Mouse (Mus musculus) forebrain, postnatal 0 days (tissue): Measurements from ENCODE around the gene Pts. TPM values are rescaled to one million over a fixed set of nuclear protein-coding genes. Genes with fewer than 3 reads are reported as not detected.

Experiments used
- ATAC-seq: fragments of 200-750 bp; cut with Nextera tagmentation; 2 replicates; pipeline ENCODE4 v1.8.0; 2017; ENCODE audit warnings: mild to moderate bottlenecking, moderate library complexity
- DNase-seq: peaks from one replicate; pipeline ENCODE4 v3.0.0-alpha.2; 2015
- H3K27ac ChIP-seq: fragments of 300-500 bp; sonication (generic); 2 replicates; pipeline ENCODE4 v1.5.1; 2014; ENCODE audit warnings: low read depth, mild to moderate bottlenecking, antibody characterized with exemption, low read length, moderate library complexity, mixed read lengths
- H3K27me3 ChIP-seq: fragments of 300-500 bp; sonication (generic); 2 replicates; pipeline ENCODE4 v1.6.1; 2014; ENCODE audit warnings: mild to moderate bottlenecking, low read length, mixed read lengths; ENCODE audit not compliant: insufficient read depth
- H3K36me3 ChIP-seq: fragments of 300-500 bp; sonication (generic); 2 replicates; pipeline ENCODE4 v1.6.1; 2014; ENCODE audit warnings: mild to moderate bottlenecking, moderate library complexity; ENCODE audit not compliant: insufficient read depth
- H3K4me1 ChIP-seq: fragments of 300-500 bp; sonication (generic); 2 replicates; pipeline ENCODE4 v1.6.1; 2014; ENCODE audit warnings: antibody characterized with exemption; ENCODE audit not compliant: insufficient read depth
- H3K4me2 ChIP-seq: fragments of 300-500 bp; sonication (generic); 2 replicates; pipeline ENCODE4 v1.6.1; 2014; ENCODE audit warnings: low read depth, mild to moderate bottlenecking, moderate library complexity
- H3K4me3 ChIP-seq: fragments of 300-500 bp; sonication (generic); 2 replicates; pipeline ENCODE4 v1.5.1; 2014; ENCODE audit warnings: low read depth, low read length, mixed read lengths
- H3K9ac ChIP-seq: fragments of 300-500 bp; sonication (generic); 2 replicates; pipeline ENCODE4 v1.6.1; 2014; ENCODE audit warnings: mild to moderate bottlenecking
- H3K9me3 ChIP-seq: fragments of 300-500 bp; sonication (generic); 2 replicates; pipeline ENCODE4 v1.6.1; 2016; ENCODE audit warnings: low read length
- CTCF ChIP-seq: sonication (generic); IDR thresholded peaks from 2 replicates; pipeline ENCODE4 v1.5.1; 2016; ENCODE audit warnings: antibody characterized with exemption, control low read depth, low read depth
- WGBS: fragments of 180-500 bp; shearing (Covaris S2); extraction: QIAGEN DNeasy Blood & Tissue Kit; methylation state at CpG from one replicate; pipeline ENCODE4 v1.1.7; 2014; 5-methylcytosine and 5-hydroxymethylcytosine counted together
- polyA plus RNA-seq: library from polyadenylated mRNA; unstranded; fragments of >200 nt; fragmentation: Nextera tagmentation; extraction: Ambion mirVana; gene quantifications from 2 replicates; pipeline ENCODE4 v1.2.1, GENCODE M21; 2015
- total RNA-seq: library from RNA; depleted of rRNA; stranded (reverse); fragments of >200 nt; gene quantifications from 2 replicates; pipeline ENCODE4 v1.2.3, GENCODE M21; 2014; rRNA removed

The Pts gene
- total and polyA plus RNA-seq, 2 experiments from 2014 or later: 83.7 to 112 TPM

DNA sequence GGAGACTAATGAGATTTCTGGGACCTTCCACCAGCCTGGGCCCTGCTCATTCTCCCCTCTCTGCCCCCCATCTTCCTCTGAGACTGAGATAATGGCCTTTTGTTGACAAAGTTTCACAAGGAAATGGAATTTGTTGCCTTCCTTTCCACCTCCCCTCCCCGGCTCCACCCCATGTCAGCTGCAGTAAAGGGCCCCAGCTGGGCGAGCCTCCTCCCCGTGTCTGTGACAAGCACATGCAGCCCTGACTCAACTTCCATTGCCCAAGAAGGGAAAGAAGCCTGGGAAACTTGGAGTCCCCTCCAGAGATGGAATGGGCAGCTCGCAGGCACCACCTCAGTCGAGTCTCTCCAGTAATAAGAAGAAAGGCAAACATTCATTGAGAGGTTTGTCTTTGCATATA lies 49.7 kb downstream of the Pts start:
- no peak for TF ChIP-seq CTCF
- H3K36me3 ChIP-seq: no peaks in the 10 kb centered on the region
- WGBS: 13% methylated on average over 5 of the region's 5 CpGs
- H3K27ac ChIP-seq: no peak overlapping the region
- no peak overlapping the region for H3K4me3 ChIP-seq
- H3K9ac ChIP-seq: no peak overlapping the region
- no peaks in the 10 kb centered on the region for H3K27me3 ChIP-seq
- no peaks in the 10 kb centered on the region for H3K4me1 ChIP-seq
- DNase-seq: no peak
- H3K4me2 ChIP-seq: no peak overlapping the region
- no peak for ATAC-seq
- H3K9me3 ChIP-seq: no peaks in the 10 kb centered on the region

DNA sequence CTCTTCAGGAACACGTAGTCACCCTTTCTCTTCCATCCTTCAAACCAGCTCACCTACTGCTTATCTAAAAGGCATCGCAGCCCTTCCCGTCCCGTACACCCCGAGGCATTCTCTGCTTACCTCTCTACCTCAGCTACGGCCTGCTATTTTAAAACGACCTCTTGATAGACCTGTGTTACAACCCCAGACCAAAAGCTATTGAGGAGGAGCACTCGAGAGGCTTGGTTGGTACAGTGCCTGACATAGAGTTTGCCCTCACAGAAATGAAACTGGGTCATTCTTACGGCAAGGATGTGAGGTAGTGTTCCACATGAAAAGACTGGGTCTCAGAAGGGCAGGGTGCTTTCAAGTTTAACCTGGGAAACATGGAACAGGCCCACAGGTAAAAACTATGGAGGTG lies 51.3 kb downstream of the Pts start:
- H3K4me3 ChIP-seq: no peak overlapping the region
- H3K4me2 ChIP-seq: no peak overlapping the region
- no peak for TF ChIP-seq CTCF
- DNase-seq (no peak), ATAC-seq (no peak)
- H3K36me3 ChIP-seq: no peaks in the 10 kb centered on the region
- no peak overlapping the region for H3K27ac ChIP-seq
- no peak overlapping the region for H3K9ac ChIP-seq
- H3K9me3 ChIP-seq: no peaks in the 10 kb centered on the region
- H3K4me1 ChIP-seq: no peaks in the 10 kb centered on the region
- H3K27me3 ChIP-seq: no peaks in the 10 kb centered on the region
- 92% methylated on average over 9 of the region's 9 CpGs for WGBS

DNA sequence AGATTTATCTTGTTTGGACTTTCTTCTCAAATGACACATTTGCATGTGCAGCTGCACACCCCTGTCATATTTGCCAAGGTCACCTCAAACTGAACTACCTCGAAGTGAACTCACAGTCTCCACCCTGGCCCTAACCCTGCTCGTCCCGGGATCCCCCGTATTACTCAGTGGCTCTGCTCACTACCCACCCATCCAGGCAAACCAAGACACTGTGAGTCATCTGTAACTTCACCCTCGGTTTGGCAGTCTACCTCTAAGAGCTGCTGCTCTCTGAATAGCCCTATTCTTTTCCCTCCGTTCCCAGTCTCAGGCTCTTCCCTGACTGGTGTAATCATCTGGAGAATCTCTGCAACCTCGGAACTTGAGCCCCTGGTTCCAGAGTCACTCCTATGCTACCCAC lies 51.9 kb downstream of the Pts start:
- DNase-seq: no peak
- H3K4me3 ChIP-seq: no peak overlapping the region
- H3K27ac ChIP-seq: no peak overlapping the region
- no peaks in the 10 kb centered on the region for H3K4me1 ChIP-seq
- TF ChIP-seq CTCF: no peak
- no peaks in the 10 kb centered on the region for H3K36me3 ChIP-seq
- no peak overlapping the region for H3K4me2 ChIP-seq
- WGBS: 66% methylated on average over 7 of the region's 7 CpGs
- H3K9me3 ChIP-seq: no peaks in the 10 kb centered on the region
- H3K27me3 ChIP-seq: no peaks in the 10 kb centered on the region
- no peak for ATAC-seq
- no peak overlapping the region for H3K9ac ChIP-seq

DNA sequence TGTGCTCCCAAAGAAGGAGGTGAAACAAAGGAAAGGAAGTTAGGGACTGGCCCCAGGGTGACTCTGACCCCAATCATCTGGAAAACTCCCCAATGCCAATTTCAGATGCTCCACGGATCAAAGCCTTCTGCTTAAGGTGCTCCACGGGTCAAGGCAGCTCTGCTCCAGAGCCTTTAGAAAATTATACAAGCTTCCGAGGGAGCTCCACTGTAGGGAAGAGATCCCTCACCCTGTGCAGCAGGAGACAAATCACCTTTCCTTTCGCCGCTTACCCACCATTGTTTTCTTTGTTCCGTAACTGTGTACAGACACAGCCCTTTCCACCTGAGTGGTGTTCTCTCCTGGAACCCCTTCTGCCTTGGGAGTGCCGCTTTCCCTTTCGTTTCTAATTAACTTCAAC lies 52.8 kb downstream of the Pts start:
- no peaks in the 10 kb centered on the region for H3K4me1 ChIP-seq
- ATAC-seq (no peak), DNase-seq (no peak)
- H3K36me3 ChIP-seq: no peaks in the 10 kb centered on the region
- no peak overlapping the region for H3K9ac ChIP-seq
- WGBS: 56% methylated on average over 8 of the region's 8 CpGs
- TF ChIP-seq CTCF: no peak
- H3K9me3 ChIP-seq: no peaks in the 10 kb centered on the region
- no peaks in the 10 kb centered on the region for H3K27me3 ChIP-seq
- H3K4me2 ChIP-seq: no peak overlapping the region
- H3K27ac ChIP-seq: no peak overlapping the region
- no peak overlapping the region for H3K4me3 ChIP-seq

DNA sequence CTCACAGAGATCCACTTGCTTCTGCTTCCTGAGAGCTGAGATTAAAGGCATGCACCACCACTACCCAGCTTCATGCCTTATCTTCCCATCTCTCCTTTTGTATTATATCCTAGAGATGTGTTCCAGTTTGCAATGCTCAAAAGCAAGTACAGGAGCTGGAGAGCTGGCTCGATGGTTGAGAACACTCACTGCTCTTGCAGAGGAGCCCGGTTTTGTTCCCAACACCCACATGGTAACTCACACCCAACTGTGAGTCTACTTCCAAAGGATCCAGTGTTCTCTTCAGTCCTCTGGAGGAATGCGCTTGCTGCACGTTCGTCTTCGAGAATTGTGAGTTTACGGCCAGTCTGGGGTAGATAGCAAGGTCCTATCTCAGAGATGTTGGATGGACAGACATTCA lies 53.2 kb downstream of the Pts start:
- Histone ChIP-seq H3K36me3 (no peaks in the 10 kb centered on the region), H3K9me3 (no peaks in the 10 kb centered on the region), H3K4me1 (no peaks in the 10 kb centered on the region), H3K9ac (no peak overlapping the region), H3K4me2 (no peak overlapping the region), H3K27ac (no peak overlapping the region), H3K4me3 (no peak overlapping the region), H3K27me3 (no peaks in the 10 kb centered on the region)
- DNase-seq (no peak), ATAC-seq (no peak)
- no peak for TF ChIP-seq CTCF
- WGBS: 87% methylated on average over 7 of the region's 7 CpGs

Other genes starting within 250 kb of the Pts start
- 102 and 154 TPM in 2 replicates for gene Rpl10-ps3, start 183.8 kb downstream of the Pts start, total RNA-seq
- 95.2 and 132 TPM in 2 replicates for gene Rpl10-ps3, start 183.8 kb downstream of the Pts start, polyA plus RNA-seq
- not detected in 2 replicates for gene Plet1, start 34.2 kb downstream of the Pts start, total RNA-seq
- gene Plet1, start 34.2 kb downstream of the Pts start, polyA plus RNA-seq: 0.11 and 0.34 TPM in 2 replicates
- gene Il18, start 26.1 kb upstream of the Pts start, total RNA-seq: 17.4 and 22.9 TPM in 2 replicates
- gene Il18, start 26.1 kb upstream of the Pts start, polyA plus RNA-seq: 28.3 and 34.3 TPM in 2 replicates
- 0.76 and 0.92 TPM in 2 replicates for gene Bco2, start 26.5 kb upstream of the Pts start, total RNA-seq
- 0.65 and 0.80 TPM in 2 replicates for gene Bco2, start 26.5 kb upstream of the Pts start, polyA plus RNA-seq
- not detected in 2 replicates for gene Tex12, start 32.6 kb upstream of the Pts start, total RNA-seq
- gene Tex12, start 32.6 kb upstream of the Pts start, polyA plus RNA-seq: 0.17 TPM in 1 of 2 replicates, not detected in the other
- 151 and 168 TPM in 2 replicates for gene Sdhd, start 75.1 kb upstream of the Pts start, total RNA-seq
- gene Sdhd, start 75.1 kb upstream of the Pts start, polyA plus RNA-seq: 279 and 305 TPM in 2 replicates
- 234 and 297 TPM in 2 replicates for gene Timm8b, start 75.2 kb upstream of the Pts start, total RNA-seq
- 389 and 523 TPM in 2 replicates for gene Timm8b, start 75.2 kb upstream of the Pts start, polyA plus RNA-seq
- gene Pih1d2, start 88.6 kb upstream of the Pts start, total RNA-seq: 4.0 and 5.2 TPM in 2 replicates
- 4.6 and 6.6 TPM in 2 replicates for gene Pih1d2, start 88.6 kb upstream of the Pts start, polyA plus RNA-seq
- 19.0 and 20.5 TPM in 2 replicates for gene Nkapd1, start 88.7 kb upstream of the Pts start, total RNA-seq
- gene Nkapd1, start 88.7 kb upstream of the Pts start, polyA plus RNA-seq: 24.3 TPM in 2 replicates
- 60.7 and 67.1 TPM in 2 replicates for gene Dlat, start 131.1 kb upstream of the Pts start, total RNA-seq
- 46.0 and 52.7 TPM in 2 replicates for gene Dlat, start 131.1 kb upstream of the Pts start, polyA plus RNA-seq
- gene Dixdc1, start 210.8 kb upstream of the Pts start, total RNA-seq: 54.3 and 59.9 TPM in 2 replicates
- 17.1 and 26.8 TPM in 2 replicates for gene Dixdc1, start 210.8 kb upstream of the Pts start, polyA plus RNA-seq
- 1.7 and 2.0 TPM in 2 replicates for gene 2310030G06Rik, start 217.8 kb upstream of the Pts start, total RNA-seq
- 3.2 and 3.8 TPM in 2 replicates for gene 2310030G06Rik, start 217.8 kb upstream of the Pts start, polyA plus RNA-seq
- 8.8 and 11.5 TPM in 2 replicates for gene Cryab, start 222.6 kb upstream of the Pts start, total RNA-seq
- 29.9 and 31.2 TPM in 2 replicates for gene Cryab, start 222.6 kb upstream of the Pts start, polyA plus RNA-seq
- 0.23 and 0.52 TPM in 2 replicates for gene Hspb2, start 223.6 kb upstream of the Pts start, total RNA-seq
- 0.98 and 2.2 TPM in 2 replicates for gene Hspb2, start 223.6 kb upstream of the Pts start, polyA plus RNA-seq
- gene Fdxacb1, start 239.5 kb upstream of the Pts start, total RNA-seq: 9.6 and 19.1 TPM in 2 replicates
- gene Fdxacb1, start 239.5 kb upstream of the Pts start, polyA plus RNA-seq: 9.3 and 10.4 TPM in 2 replicates
- gene Alg9, start 246.3 kb upstream of the Pts start, total RNA-seq: 71.1 and 74.2 TPM in 2 replicates
- gene Alg9, start 246.3 kb upstream of the Pts start, polyA plus RNA-seq: 41.4 and 53.7 TPM in 2 replicates
- gene 1110032A03Rik, start 246.8 kb upstream of the Pts start, total RNA-seq: 45.9 and 48.3 TPM in 2 replicates
- gene 1110032A03Rik, start 246.8 kb upstream of the Pts start, polyA plus RNA-seq: 65.0 and 69.3 TPM in 2 replicates